ENCODE assay signal across 12 mouse cellular contexts in the genomic region with DNA sequence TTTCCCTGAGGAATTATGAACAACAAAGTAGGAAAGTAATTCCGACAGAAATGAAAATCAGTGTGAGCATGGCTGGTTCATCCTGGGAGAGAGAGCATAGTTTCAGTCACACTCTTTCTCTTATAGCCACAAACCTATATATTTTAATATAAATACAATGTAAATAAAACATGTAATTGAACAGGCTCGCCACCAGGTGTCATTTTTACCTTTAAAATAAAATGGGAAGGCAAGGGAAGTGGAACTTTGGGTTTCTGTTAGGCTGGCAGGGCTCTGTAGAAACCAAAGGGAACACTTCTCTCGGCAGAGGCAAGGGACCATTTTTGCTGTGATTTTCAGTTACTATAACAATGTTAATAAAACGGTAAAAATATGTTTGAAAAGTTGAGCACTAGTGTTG. TPM values are rescaled to one million over a fixed set of nuclear protein-coding genes. Genes with fewer than 3 reads are reported as not detected.
DNase-seq lines count a peak whose midpoint lies in the region; ATAC-seq and TF ChIP-seq lines count a peak whose summit lies in the region.
"Had no signal": no experiment of that assay in that cellular context is flagged by ENCODE, and none has a peak within 500 bp of the region (broad histone marks: within the 10 kb centered on the region; RNA-seq: fewer than 3 reads in every experiment).

No protein-coding gene starts in this region.

- DNase-seq in hindbrain, postnatal 0 days (ENCODE audit: low spot score) = peak; percentile 64
- no peak for DNase-seq in hindbrain, embryonic 10.5 days (ENCODE audit: low spot score)
- DNase-seq in B cell, adult 2 months = peak; percentile 29 to 30
- DNase-seq in MN1 (ENCODE audit: low spot score) = peak; percentile 26
- no peak for DNase-seq in ovary, postnatal 10 days (ENCODE audit: low spot score)
- DNase-seq in yolk sac, embryonic 10.5 days (ENCODE audit: low spot score) = no peak
- DNase-seq: cerebellum, adult 9-11 months; kidney, adult 9 months had no signal

- no peak overlapping the region for H3K9ac ChIP-seq in hindbrain, postnatal 0 days (replicated peaks; ENCODE audit: low read length)
- H3K9ac ChIP-seq: forebrain, embryonic 13.5 days; heart, embryonic 12.5 days; limb, embryonic 13.5 days had no signal

- no peaks in the 10 kb centered on the region for H3K27me3 ChIP-seq in hindbrain, postnatal 0 days (ENCODE audit: insufficient read depth, low read length)
- H3K27me3 ChIP-seq in hindbrain, embryonic 10.5 days (ENCODE audit: insufficient read depth, poor library complexity, severe bottlenecking) = no peaks in the 10 kb centered on the region
- H3K27me3 ChIP-seq: forebrain, embryonic 13.5 days; heart, embryonic 12.5 days; limb, embryonic 13.5 days had no signal

- whole genome bisulfite sequencing in hindbrain, postnatal 0 days = 63% methylated on average over 4 of the region's 4 CpGs
- WGBS in hindbrain, embryonic 10.5 days = 75% methylated on average over 4 of the region's 4 CpGs

- no peaks in the 10 kb centered on the region for H3K9me3 ChIP-seq in hindbrain, postnatal 0 days (ENCODE audit: low read length)
- no peaks in the 10 kb centered on the region for H3K9me3 ChIP-seq in hindbrain, embryonic 10.5 days
- H3K9me3 ChIP-seq: forebrain, embryonic 13.5 days; heart, embryonic 12.5 days; limb, embryonic 13.5 days had no signal

- H3K4me3 ChIP-seq in hindbrain, postnatal 0 days (ENCODE audit: low read length) = no peak overlapping the region
- no peak overlapping the region for H3K4me3 ChIP-seq in hindbrain, embryonic 10.5 days
- H3K4me3 ChIP-seq: forebrain, embryonic 13.5 days; heart, embryonic 12.5 days; limb, embryonic 13.5 days had no signal

- H3K4me1 ChIP-seq in hindbrain, postnatal 0 days (ENCODE audit: insufficient read depth, low read length) = no peaks in the 10 kb centered on the region
- no peaks in the 10 kb centered on the region for H3K4me1 ChIP-seq in hindbrain, embryonic 10.5 days (replicated peaks)
- H3K4me1 ChIP-seq: forebrain, embryonic 13.5 days; heart, embryonic 12.5 days; limb, embryonic 13.5 days had no signal

- peaks cover 33% of the 10 kb centered on the region for H3K36me3 ChIP-seq in hindbrain, postnatal 0 days (ENCODE audit: insufficient read depth, low read length)
- peaks cover 74% of the 10 kb centered on the region for H3K36me3 ChIP-seq in hindbrain, embryonic 10.5 days

- 0 out of 2 replicates have a peak, but pooled peaks have one; percentile 21 for ATAC-seq in hindbrain, postnatal 0 days
- ATAC-seq in megakaryocyte, adult 5-6 weeks (ENCODE audit: poor library complexity, severe bottlenecking) = 0 out of 2 replicates have a peak, but pooled peaks have one; percentile 21

- no peak overlapping the region for H3K4me2 ChIP-seq in hindbrain, postnatal 0 days (ENCODE audit: low read depth, low read length)
- H3K4me2 ChIP-seq: forebrain, embryonic 13.5 days; heart, embryonic 12.5 days; limb, embryonic 13.5 days had no signal

- no peak overlapping the region for H3K27ac ChIP-seq in hindbrain, postnatal 0 days
- no peak overlapping the region for H3K27ac ChIP-seq in hindbrain, embryonic 10.5 days
- H3K27ac ChIP-seq: forebrain, embryonic 13.5 days; limb, embryonic 13.5 days had no signal

- peak; percentile 54 for TF ChIP-seq CTCF in hindbrain, postnatal 0 days (IDR thresholded peaks at IDR 0.05; ENCODE audit: low read depth)

RNA-seq across cellular contexts. Expression of a gene that starts 51.5 kb away (rescaled TPM):
- total RNA-seq in hindbrain, postnatal 0 days (2014; rRNA removed) = 24.0 and 25.0 TPM in 2 replicates
- polyA plus RNA-seq in hindbrain, postnatal 0 days (2015; fragmentation: Nextera tagmentation; extraction: Ambion mirVana) = 18.4 and 18.6 TPM in 2 replicates
- polyA plus RNA-seq in hindbrain, embryonic 10.5 days (2016; fragmentation: Nextera tagmentation; extraction: Ambion mirVana) = 34.5 TPM in 2 replicates
- total RNA-seq in megakaryocyte, adult 5-6 weeks (2015) = 9.8 and 11.3 TPM in 2 replicates
- total RNA-seq in megakaryocyte, adult 5-6 weeks (2017) = 14.7 and 16.3 TPM in 2 replicates

Comparison
In these comparisons a context has a peak if more than half of its experiments do, and no peak if none do; other contexts are left out.
1. DNase-seq: peak in hindbrain, postnatal 0 days (single experiment), B cell, adult 2 months (2 of 2) and MN1 (single experiment); none in hindbrain, embryonic 10.5 days (single experiment), ovary, postnatal 10 days (single experiment) and yolk sac, embryonic 10.5 days (single experiment).